Mouse (Mus musculus) cerebellum, postnatal 4 days (tissue): ENCODE results near the gene Vmn1r227.

Source experiments
- DNase-seq, 2 experiments: peaks; one replicate each; pipeline ENCODE4 v3.0.0; 2022; ENCODE audit warnings: low spot score in 2 of 2, mixed read lengths in 1 of 2

The Vmn1r227 gene

GRCm38 (mm10) chr17:20729543-20729942 is at the start of gene Vmn1r227:
Gene Vmn1r227, plus strand, starts transcription at chr17:20729843.
- no peak for DNase-seq

DNA sequence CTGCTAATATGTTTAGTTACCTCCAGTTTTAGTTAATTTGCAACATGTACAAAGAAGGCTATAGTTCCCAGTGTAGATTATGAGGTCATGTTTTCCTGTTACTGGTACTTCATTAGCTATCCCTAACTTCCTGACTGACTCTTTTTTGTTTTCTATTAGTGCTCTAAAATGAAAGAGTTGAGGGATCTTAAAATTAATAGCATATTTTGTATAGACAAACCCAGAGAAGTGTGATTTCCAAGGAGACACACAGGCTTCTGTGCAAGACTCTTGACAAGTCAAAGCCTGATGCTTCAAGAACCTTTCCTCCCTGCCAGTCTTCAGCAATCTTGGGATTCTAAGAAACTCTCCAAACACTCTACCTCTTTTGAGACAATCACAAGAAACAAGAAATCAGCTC is 47.1 kb upstream of the Vmn1r227 start, which contains the start of gene Vmn1r226:
Gene Vmn1r226 (plus strand): TSS at position 301 of the 400 bp plus-strand sequence.
- no peak for DNase-seq

GRCm38 (mm10) chr17:20786057-20786456 is 56.4 kb downstream of the Vmn1r227 start, which contains the start of gene Vmn1r228:
Gene Vmn1r228, minus strand, starts transcription at chr17:20786157.
- DNase-seq: no peak
